Mouse (Mus musculus): Measurements from ENCODE around the gene Unc13c.

GRCm38 (mm10) chr9:73681580-73681979 lies 287.2 kb downstream of the Unc13c start:
- TF ChIP-seq GATA1 (IDR thresholded peaks at IDR 0.05; ENCODE audit: low read length) (no peak), TAL1 (IDR thresholded peaks at IDR 0.05; ENCODE audit: low read length) (no peak)

All from erythroblast, embryonic 14.5 days (primary cell).